Mouse (Mus musculus): ENCODE data around the gene Phrf1.

- TF ChIP-seq CTCF (IDR thresholded peaks at IDR 0.05) (no peak), POLR2A (IDR thresholded peaks at IDR 0.05; ENCODE audit: insufficient read depth, low read depth, low read length) (no peak), EP300 (IDR thresholded peaks at IDR 0.05; ENCODE audit: insufficient read depth, low read depth, low read length) (no peak)
These were observed 1.1 kb downstream of the Phrf1 start for GRCm38 (mm10) chr7:141229702-141230101.
